Comparison of ENCODE assay signal across 9 mouse cellular contexts in genomic region chr13:97510431-97511261, GRCm38 (mm10).
A peak's percentile ranks its signal among the peaks of the same experiment; 100 is the strongest.
DNase-seq lines count a peak whose midpoint lies in the region; ATAC-seq and TF ChIP-seq lines count a peak whose summit lies in the region.
"Had no signal": no experiment of that assay in that cellular context is flagged by ENCODE, and none has a peak within 500 bp of the region (broad histone marks: within the 10 kb centered on the region; RNA-seq: fewer than 3 reads in every experiment).

No protein-coding gene starts in this region.

- no peaks in the 10 kb centered on the region for H3K79me2 ChIP-seq in liver, adult 2 months (ENCODE audit: control insufficient read depth, insufficient read depth, low read length)

- H3K4me1 ChIP-seq in liver, adult 2 months (ENCODE audit: control insufficient read depth, insufficient read depth, low read length), result peaks cover 6% of the 10 kb centered on the region; the same call in 1 of the 2 replicates
- H3K4me1 ChIP-seq in liver, embryonic 11.5 days (replicated peaks; ENCODE audit: control insufficient read depth, insufficient read depth, low read length), result peaks cover 7% of the 10 kb centered on the region
- H3K4me1 ChIP-seq in embryonic facial prominence, embryonic 10.5 days, result peaks cover 39% of the 10 kb centered on the region
- no peaks in the 10 kb centered on the region for H3K4me1 ChIP-seq in heart, postnatal 0 days (ENCODE audit: control insufficient read depth, insufficient read depth)
- H3K4me1 ChIP-seq in midbrain, embryonic 13.5 days (replicated peaks), result peaks cover 13% of the 10 kb centered on the region

- TF ChIP-seq EP300 in heart, postnatal 0 days (IDR thresholded peaks at IDR 0.05; ENCODE audit: low read depth), result no peak

- DNase-seq in liver, adult 2 months (ENCODE audit: extremely low read depth, low read depth, low spot score), result peak; percentile 40
- DNase-seq in liver, embryonic 11.5 days (ENCODE audit: low spot score), result no peak
- DNase-seq in embryonic facial prominence, embryonic 10.5 days (ENCODE audit: low spot score), result no peak
- peak; percentile 46 for DNase-seq in heart, postnatal 0 days (ENCODE audit: low spot score)
- no peak for DNase-seq in thymus, postnatal 0 days (ENCODE audit: low spot score)
- no peak for DNase-seq in Muller cell, postnatal 12 days (ENCODE audit: inconsistent ontology term)
- no peak for DNase-seq in cerebellum, adult 8-10 months
- DNase-seq: cerebellum, postnatal 36 days had no signal

- no peak overlapping the region for H3K27ac ChIP-seq in liver, adult 2 months (replicated peaks; ENCODE audit: insufficient read depth, low read depth, low read length)
- no peak overlapping the region for H3K27ac ChIP-seq in liver, embryonic 11.5 days (ENCODE audit: low read depth, low read length)
- peak overlapping the region; percentile 36; the same call in 1 of the 2 replicates for H3K27ac ChIP-seq in embryonic facial prominence, embryonic 10.5 days (replicated peaks)
- H3K27ac ChIP-seq in heart, postnatal 0 days (ENCODE audit: low read depth), result peak overlapping the region; percentile 47
- H3K27ac ChIP-seq in midbrain, embryonic 13.5 days, result no peak overlapping the region

- no peak overlapping the region for H3K4me3 ChIP-seq in liver, adult 2 months (ENCODE audit: insufficient read depth, low read depth, low read length)
- no peak overlapping the region for H3K4me3 ChIP-seq in liver, embryonic 11.5 days (ENCODE audit: low read depth, low read length)
- H3K4me3 ChIP-seq in embryonic facial prominence, embryonic 10.5 days, result no peak overlapping the region
- no peak overlapping the region for H3K4me3 ChIP-seq in heart, postnatal 0 days (ENCODE audit: low read depth, low read length)
- no peak overlapping the region for H3K4me3 ChIP-seq in midbrain, embryonic 13.5 days (replicated peaks)

- 15% methylated on average over 10 of the region's 10 CpGs for WGBS in liver, adult 2 months
- 49% methylated on average over 10 of the region's 10 CpGs for WGBS in liver, embryonic 11.5 days
- 78% methylated on average over 10 of the region's 10 CpGs for WGBS in embryonic facial prominence, embryonic 10.5 days
- WGBS in heart, postnatal 0 days, result 47% methylated on average over 10 of the region's 10 CpGs
- 75% methylated on average over 10 of the region's 10 CpGs for WGBS in midbrain, embryonic 13.5 days

- no peak overlapping the region for H3K9ac ChIP-seq in liver, adult 2 months (ENCODE audit: low read depth, low read length)
- H3K9ac ChIP-seq in liver, embryonic 11.5 days (ENCODE audit: low read depth, low read length), result no peak overlapping the region
- H3K9ac ChIP-seq in heart, postnatal 0 days (replicated peaks; ENCODE audit: low read depth, low read length), result no peak overlapping the region
- H3K9ac ChIP-seq in midbrain, embryonic 13.5 days (replicated peaks), result no peak overlapping the region

- H3K36me3 ChIP-seq in liver, adult 2 months (ENCODE audit: control insufficient read depth, insufficient read depth, low read length), result no peaks in the 10 kb centered on the region
- H3K36me3 ChIP-seq in liver, embryonic 11.5 days (ENCODE audit: control insufficient read depth, insufficient read depth, low read length), result no peaks in the 10 kb centered on the region
- H3K36me3 ChIP-seq in embryonic facial prominence, embryonic 10.5 days (replicated peaks), result no peaks in the 10 kb centered on the region
- no peaks in the 10 kb centered on the region for H3K36me3 ChIP-seq in heart, postnatal 0 days (replicated peaks; ENCODE audit: control insufficient read depth, insufficient read depth, low read length)
- no peaks in the 10 kb centered on the region for H3K36me3 ChIP-seq in midbrain, embryonic 13.5 days

- no peak for TF ChIP-seq POLR2A in liver, adult 2 months (IDR thresholded peaks at IDR 0.05; ENCODE audit: extremely low read depth, insufficient read depth, low read length)

- H3K27me3 ChIP-seq in liver, adult 2 months (ENCODE audit: control insufficient read depth, insufficient read depth, low read length), result no peaks in the 10 kb centered on the region
- H3K27me3 ChIP-seq in liver, embryonic 11.5 days (replicated peaks; ENCODE audit: control insufficient read depth, insufficient read depth, low read length), result no peaks in the 10 kb centered on the region
- no peaks in the 10 kb centered on the region for H3K27me3 ChIP-seq in embryonic facial prominence, embryonic 10.5 days (replicated peaks; ENCODE audit: low read depth, poor library complexity, severe bottlenecking)
- 0 out of 2 replicates have a peak, but pooled peaks cover 13% of the 10 kb centered on the region for H3K27me3 ChIP-seq in heart, postnatal 0 days (ENCODE audit: control insufficient read depth, insufficient read depth, low read length)
- H3K27me3 ChIP-seq in midbrain, embryonic 13.5 days, result 0 out of 2 replicates have a peak, but pooled peaks cover 3% of the 10 kb centered on the region

- ATAC-seq in liver, embryonic 11.5 days (replicated peaks; ENCODE audit: low FRiP score), result no peak; the same call in 1 of the 2 replicates
- peak; percentile 64 for ATAC-seq in heart, postnatal 0 days (ENCODE audit: insufficient read depth, low read depth)
- ATAC-seq in midbrain, embryonic 13.5 days, result 0 out of 2 replicates have a peak, but pooled peaks have one; percentile 24

- no peak overlapping the region for H3K4me2 ChIP-seq in liver, embryonic 11.5 days
- H3K4me2 ChIP-seq in heart, postnatal 0 days (ENCODE audit: low read depth, low read length), result no peak overlapping the region
- no peak overlapping the region for H3K4me2 ChIP-seq in midbrain, embryonic 13.5 days (replicated peaks)

- TF ChIP-seq CTCF in liver, adult 2 months (IDR thresholded peaks at IDR 0.05; ENCODE audit: low read depth, low read length), result no peak
- TF ChIP-seq CTCF in heart, postnatal 0 days (IDR thresholded peaks at IDR 0.05; ENCODE audit: low read depth), result no peak

- H3K9me3 ChIP-seq in liver, embryonic 11.5 days (ENCODE audit: control insufficient read depth, low read length), result no peaks in the 10 kb centered on the region
- H3K9me3 ChIP-seq in embryonic facial prominence, embryonic 10.5 days, result no peaks in the 10 kb centered on the region
- H3K9me3 ChIP-seq in heart, postnatal 0 days (replicated peaks; ENCODE audit: control insufficient read depth, low read length), result no peaks in the 10 kb centered on the region
- H3K9me3 ChIP-seq in midbrain, embryonic 13.5 days, result no peaks in the 10 kb centered on the region

Comparison
In these comparisons a context has a peak if more than half of its experiments do, and no peak if none do; other contexts are left out.
1. DNase-seq: peak in liver, adult 2 months (single experiment) and heart, postnatal 0 days (single experiment); none in liver, embryonic 11.5 days (single experiment), embryonic facial prominence, embryonic 10.5 days (single experiment), thymus, postnatal 0 days (single experiment), Muller cell, postnatal 12 days (single experiment) and cerebellum, adult 8-10 months (single experiment).
2. H3K27ac ChIP-seq: peak in embryonic facial prominence, embryonic 10.5 days (single experiment) and heart, postnatal 0 days (single experiment); none in liver, adult 2 months (single experiment), liver, embryonic 11.5 days (single experiment) and midbrain, embryonic 13.5 days (single experiment).